Mouse (Mus musculus): ENCODE measurements around the gene H1f0.

DNA sequence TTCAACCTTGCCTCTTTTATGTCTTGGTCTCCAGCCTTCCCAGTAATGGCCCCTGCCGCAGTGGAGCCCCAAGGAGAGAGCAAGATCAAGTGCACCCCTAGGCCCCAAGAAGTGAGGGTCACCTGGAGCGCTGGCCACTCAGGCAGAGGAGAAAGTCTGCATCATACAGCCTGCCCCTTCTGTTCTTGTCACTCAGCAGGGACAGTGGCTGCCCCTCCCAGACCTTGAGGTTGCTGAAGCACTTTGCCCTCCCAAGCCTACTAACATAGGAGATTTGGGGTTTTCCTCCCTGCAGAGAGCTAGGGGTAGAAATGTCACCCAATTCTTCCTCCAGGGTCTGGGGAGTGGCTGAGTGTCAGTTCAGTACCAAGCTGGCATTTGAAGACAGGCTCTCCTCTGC is 24.1 kb downstream of the H1f0 start:
- TF ChIP-seq CTCF (IDR thresholded peaks at IDR 0.05; ENCODE audit: low read depth), result no peak
- TF ChIP-seq EP300 (IDR thresholded peaks at IDR 0.05; ENCODE audit: low read depth), result no peak
